In genomic region chr14:33213823-33214766, GRCm38 (mm10) we compare ENCODE assay signal across 8 mouse cellular contexts. TPM values are rescaled to one million over a fixed set of nuclear protein-coding genes. Genes with fewer than 3 reads are reported as not detected.
DNase-seq lines count a peak whose midpoint lies in the region; ATAC-seq lines count a peak whose summit lies in the region.

TSS of gene Arhgap22 (plus strand) at chr14:33214026.

- no peaks in the 10 kb centered on the region for H3K9me3 ChIP-seq in intestine, embryonic 14.5 days (ENCODE audit: control insufficient read depth, low read length)

- 13% methylated on average over 28 of the region's 28 CpGs for WGBS in intestine, embryonic 14.5 days

- no peak within 1 kb of the TSS for H3K27ac ChIP-seq in intestine, embryonic 14.5 days (ENCODE audit: low read depth)

- intact Hi-C loops in left cerebral cortex, postnatal 10 days (cut with DNase I) = loop anchor here (1.0 to 5.0 kb wide), 2 partner anchors 89 to 158 kb away; no protein-coding TSS in a partner anchor

- peak within 1 kb of the TSS; percentile 15; the same call in 1 of the 2 replicates for H3K4me2 ChIP-seq in intestine, embryonic 14.5 days (ENCODE audit: low read length)

- no peaks in the 10 kb centered on the region for H3K4me1 ChIP-seq in intestine, embryonic 14.5 days (replicated peaks; ENCODE audit: control insufficient read depth, insufficient read depth, low read length)

- no peak within 1 kb of the TSS for H3K9ac ChIP-seq in intestine, embryonic 14.5 days (ENCODE audit: low read length)

- H3K27me3 ChIP-seq in intestine, embryonic 14.5 days (replicated peaks; ENCODE audit: control insufficient read depth, insufficient read depth, low read length) = no peaks in the 10 kb centered on the region

- DNase-seq in adrenal gland, adult (ENCODE audit: inconsistent age in 2 of 2, low spot score in 1 of 2) = peak; percentile 88 to 95
- peak; percentile 92 for DNase-seq in embryo, embryonic 10.5 days (ENCODE audit: low spot score)
- DNase-seq in gastrocnemius, postnatal 25 days = peak; percentile 74
- peak; percentile 93 for DNase-seq in intestine, embryonic 14.5 days (ENCODE audit: low spot score)
- DNase-seq in left cerebral cortex, postnatal 10 days (ENCODE audit: extremely low spot score in 1 of 2, low spot score in 2 of 2) = peak; percentile 79 to 90
- peak; percentile 88 to 91 for DNase-seq in right cerebral cortex, postnatal 10 days (ENCODE audit: low spot score in 2 of 2)
- DNase-seq in urinary bladder, postnatal 14 days (ENCODE audit: low spot score) = peak; percentile 89

- H3K36me3 ChIP-seq in intestine, embryonic 14.5 days (ENCODE audit: control insufficient read depth, insufficient read depth, low read length) = no peaks in the 10 kb centered on the region

- ATAC-seq in intestine, embryonic 14.5 days (replicated peaks; ENCODE audit: low FRiP score, low TSS enrichment, low read depth) = peak; percentile 91
- peak; percentile 83 for ATAC-seq in megakaryocyte progenitor cell, adult 5-6 weeks (replicated peaks; ENCODE audit: poor library complexity)

- H3K4me3 ChIP-seq in intestine, embryonic 14.5 days (ENCODE audit: low read depth, low read length) = no peak within 1 kb of the TSS

RNA-seq across cellular contexts. Expression of gene Arhgap22, which starts in this region (rescaled TPM):
- total RNA-seq in gastrocnemius, postnatal 25 days (2021) = 1 to 10 TPM; 1.0 to 1.1 TPM
- polyA plus RNA-seq in intestine, embryonic 14.5 days (2014; fragmentation: Nextera tagmentation; extraction: Ambion mirVana) = 5.3 TPM in 2 replicates
- total RNA-seq in left cerebral cortex, postnatal 10 days (2021) = 1 to 10 TPM; 6.5 to 9.7 TPM
- 0.22 and 0.35 TPM in 2 replicates for total RNA-seq in megakaryocyte progenitor cell, adult 5-6 weeks (2015)
- total RNA-seq in megakaryocyte progenitor cell, adult 5-6 weeks (2017) = 0.57 and 1.4 TPM in 2 replicates
